Mouse (Mus musculus) spleen, adult 2 months (tissue): ENCODE measurements around the gene Hist1h3f. TPM values are rescaled to one million over a fixed set of nuclear protein-coding genes. Genes with fewer than 3 reads are reported as not detected.
A peak's percentile ranks its signal among the peaks of the same experiment; 100 is the strongest.
"Not testable (repeated sequence)": the region's sequence is repeated elsewhere in the genome, so short reads cannot be mapped to it uniquely, and the experiment has no call there.

Experiments used
- DNase-seq, 2 experiments: peaks; one replicate each; pipeline versions ENCODE4 v3.0.0 to v3.0.0-alpha.2; 2012 to 2021; ENCODE audit warnings: low spot score in 2 of 2, low read depth in 1 of 2
- H3K27ac ChIP-seq: fragments of 200-500 bp; 2 replicates; pipeline ENCODE4 v1.5.1; 2012; ENCODE audit warnings: low read length, inconsistent platforms; ENCODE audit not compliant: insufficient read depth
- H3K27me3 ChIP-seq: fragments of 200-500 bp; 2 replicates; pipeline ENCODE4 v1.6.1; 2012; ENCODE audit warnings: mild to moderate bottlenecking, moderate library complexity, low read length, inconsistent platforms; ENCODE audit not compliant: control insufficient read depth, insufficient read depth
- H3K36me3 ChIP-seq: fragments of 200-500 bp; 2 replicates; pipeline ENCODE4 v1.6.1; 2012; ENCODE audit warnings: mild to moderate bottlenecking, low read length, inconsistent platforms; ENCODE audit not compliant: control insufficient read depth, insufficient read depth
- H3K4me1 ChIP-seq: fragments of 200-500 bp; 2 replicates; pipeline ENCODE4 v1.6.1; 2011; ENCODE audit warnings: inconsistent platforms; ENCODE audit not compliant: control insufficient read depth, insufficient read depth, insufficient read length
- H3K4me3 ChIP-seq: fragments of 200-500 bp; 2 replicates; pipeline ENCODE4 v1.5.1; 2011; ENCODE audit warnings: mild to moderate bottlenecking, inconsistent platforms; ENCODE audit not compliant: insufficient read depth, insufficient read length; ENCODE audit errors: extremely low read depth
- CTCF ChIP-seq: fragments of 200-500 bp; IDR thresholded peaks from 2 replicates; pipeline ENCODE4 v1.5.1; 2011; ENCODE audit warnings: mild to moderate bottlenecking, inconsistent platforms; ENCODE audit not compliant: insufficient read depth, insufficient read length, insufficient replicate concordance; ENCODE audit errors: extremely low read depth
- POLR2A ChIP-seq: fragments of 200-500 bp; IDR thresholded peaks from 2 replicates; pipeline ENCODE4 v1.6.1; 2011; ENCODE audit warnings: low read depth, low read length, inconsistent platforms
- WGBS: fragments of 180-500 bp; shearing (Covaris S2); methylation state at CpG from one replicate; pipeline ENCODE4 v1.1.7; 2018; 5-methylcytosine and 5-hydroxymethylcytosine counted together
- polyA plus RNA-seq: library from polyadenylated mRNA; depleted of rRNA; stranded (reverse); fragments of >200 nt; gene quantifications from 2 replicates; pipeline ENCODE4 v1.2.3, GENCODE M21; 2012

Hist1h3f gene
- polyA plus RNA-seq, 1 experiment = 10.2 TPM

GRCm38 (mm10) chr13:23583387-23584068 lies 39.7 kb downstream of the Hist1h3f start:
- TF ChIP-seq POLR2A (no peak), CTCF (no peak)
- no peak for DNase-seq
- Histone ChIP-seq H3K4me3 (no peak overlapping the region), H3K36me3 (no peaks in the 10 kb centered on the region), H3K4me1 (peaks cover 3% of the 10 kb centered on the region; the same call in 1 of the 2 replicates), H3K27me3 (no peaks in the 10 kb centered on the region), H3K27ac (no peak overlapping the region; the same call in 1 of the 2 replicates)

GRCm38 (mm10) chr13:23584331-23584730 lies 40.5 kb downstream of the Hist1h3f start:
- no peak for DNase-seq
- H3K4me1 ChIP-seq = peaks cover 3% of the 10 kb centered on the region; the same call in 1 of the 2 replicates
- no peaks in the 10 kb centered on the region for H3K36me3 ChIP-seq
- no peaks in the 10 kb centered on the region for H3K27me3 ChIP-seq
- peak overlapping the region; percentile 14; the same call in 1 of the 2 replicates for H3K4me3 ChIP-seq
- TF ChIP-seq CTCF (no peak), POLR2A (no peak)
- peak overlapping the region; percentile 78 for H3K27ac ChIP-seq

- Histone ChIP-seq H3K4me3 (peak overlapping the region; percentile 66), H3K27me3 (no peaks in the 10 kb centered on the region), H3K36me3 (no peaks in the 10 kb centered on the region), H3K4me1 (peaks cover 3% of the 10 kb centered on the region; the same call in 1 of the 2 replicates), H3K27ac (peak overlapping the region; percentile 97)
- under 1% methylated on average over 21 of the region's 21 CpGs for WGBS
- DNase-seq = peak in 1 of 2 experiments; percentile 74
- TF ChIP-seq POLR2A = peak; percentile 73
- no peak for TF ChIP-seq CTCF
Observed at GRCm38 (mm10) chr13:23585029-23585441, 41.2 kb downstream of the Hist1h3f start.

- peak; percentile 43 to 89 for DNase-seq
- H3K36me3 ChIP-seq, H3K27me3 ChIP-seq, H3K4me1 ChIP-seq: not testable (repeated sequence)
- Histone ChIP-seq H3K27ac (peak overlapping the region; percentile 97), H3K4me3 (peak overlapping the region; percentile 71)
- under 1% methylated on average over 33 of the region's 36 CpGs for WGBS
- TF ChIP-seq POLR2A = peak; percentile 81
Observed at GRCm38 (mm10) chr13:23585442-23586098, 41.7 kb downstream of the Hist1h3f start.

GRCm38 (mm10) chr13:23586099-23586939 lies 42.5 kb downstream of the Hist1h3f start:
- WGBS = 4% methylated on average over 22 of the region's 22 CpGs
- Histone ChIP-seq H3K36me3 (no peaks in the 10 kb centered on the region), H3K4me1 (peaks cover 3% of the 10 kb centered on the region; the same call in 1 of the 2 replicates), H3K27me3 (no peaks in the 10 kb centered on the region), H3K27ac (peak overlapping the region; percentile 55), H3K4me3 (peak overlapping the region; percentile 47)
- TF ChIP-seq CTCF (no peak), POLR2A (no peak)
- DNase-seq = no peak

GRCm38 (mm10) chr13:23586940-23587225 lies 43.0 kb downstream of the Hist1h3f start:
- H3K4me3 ChIP-seq = peak overlapping the region; percentile 47; the same call in 1 of the 2 replicates
- WGBS = 2% methylated on average over 1 of the region's 1 CpGs
- H3K36me3 ChIP-seq = no peaks in the 10 kb centered on the region
- H3K27me3 ChIP-seq = no peaks in the 10 kb centered on the region
- TF ChIP-seq POLR2A (no peak), CTCF (no peak)
- H3K4me1 ChIP-seq = peaks cover 3% of the 10 kb centered on the region; the same call in 1 of the 2 replicates
- DNase-seq = no peak
- no peak overlapping the region for H3K27ac ChIP-seq
